Mouse (Mus musculus) hindbrain, embryonic 14.5 days (tissue): Measurements from ENCODE around the gene Fbxl7. TPM values are rescaled to one million over a fixed set of nuclear protein-coding genes. Genes with fewer than 3 reads are reported as not detected.

Experiments
- ATAC-seq: fragments of 200-750 bp; cut with Nextera tagmentation; 2 replicates; pipeline ENCODE4 v1.8.0; 2017; ENCODE audit warnings: moderate number of reproducible peaks, mild to moderate bottlenecking, moderate TSS enrichment, moderate library complexity; ENCODE audit not compliant: low FRiP score
- DNase-seq: peaks from one replicate; pipeline ENCODE4 v3.0.0-alpha.2; 2015; ENCODE audit warnings: low spot score
- H3K27ac ChIP-seq: fragments of 300-500 bp; sonication (generic); 2 replicates; pipeline ENCODE4 v1.5.1; 2014; ENCODE audit warnings: mild to moderate bottlenecking, moderate library complexity
- H3K27me3 ChIP-seq: fragments of 300-500 bp; sonication (generic); 2 replicates; pipeline ENCODE4 v1.6.1; 2014; ENCODE audit warnings: mild to moderate bottlenecking, low read length, mixed read lengths; ENCODE audit not compliant: control insufficient read depth, insufficient read depth
- H3K36me3 ChIP-seq: fragments of 300-500 bp; sonication (generic); replicated peaks from 2 replicates; pipeline ENCODE4 v1.6.1; 2014; ENCODE audit not compliant: control insufficient read depth, insufficient read depth
- H3K4me1 ChIP-seq: fragments of 300-500 bp; sonication (generic); replicated peaks from 2 replicates; pipeline ENCODE4 v1.6.1; 2014; ENCODE audit warnings: antibody characterized with exemption, low read length, mixed read lengths; ENCODE audit not compliant: control insufficient read depth, insufficient read depth
- H3K4me2 ChIP-seq: fragments of 300-500 bp; sonication (generic); replicated peaks from 2 replicates; pipeline ENCODE4 v1.6.1; 2014; ENCODE audit warnings: mild to moderate bottlenecking, moderate library complexity
- H3K4me3 ChIP-seq: fragments of 300-500 bp; sonication (generic); replicated peaks from 2 replicates; pipeline ENCODE4 v1.5.1; 2014; ENCODE audit warnings: mild to moderate bottlenecking, low read length
- H3K9ac ChIP-seq: fragments of 300-500 bp; sonication (generic); 2 replicates; pipeline ENCODE4 v1.6.1; 2014
- H3K9me3 ChIP-seq: fragments of 300-500 bp; sonication (generic); 2 replicates; pipeline ENCODE4 v1.6.1; 2016; ENCODE audit warnings: low read length; ENCODE audit not compliant: control insufficient read depth
- WGBS: fragments of 180-500 bp; shearing (Covaris S2); extraction: QIAGEN DNeasy Blood & Tissue Kit; methylation state at CpG from one replicate; pipeline ENCODE4 v1.1.7; 2014; 5-methylcytosine and 5-hydroxymethylcytosine counted together
- polyA plus RNA-seq: library from polyadenylated mRNA; unstranded; fragments of >200 nt; fragmentation: Nextera tagmentation; extraction: Ambion mirVana; gene quantifications from 2 replicates; pipeline ENCODE4 v1.2.1, GENCODE M21; 2014

Fbxl7 gene
- polyA plus RNA-seq, 1 experiment from 2014 or later = 15.5 TPM

- no peak overlapping the region for H3K27ac ChIP-seq
- H3K4me1 ChIP-seq = no peaks in the 10 kb centered on the region
- no peak overlapping the region for H3K4me2 ChIP-seq
- 65% methylated on average over 2 of the region's 2 CpGs for WGBS
- no peaks in the 10 kb centered on the region for H3K36me3 ChIP-seq
- no peak for ATAC-seq
- no peaks in the 10 kb centered on the region for H3K27me3 ChIP-seq
- no peak for DNase-seq
- H3K9me3 ChIP-seq = no peaks in the 10 kb centered on the region
- H3K4me3 ChIP-seq = no peak overlapping the region
- no peak overlapping the region for H3K9ac ChIP-seq
Observed at GRCm38 (mm10) chr15:26885979-26886378, 9.4 kb downstream of the Fbxl7 start.

- H3K9ac ChIP-seq = no peak overlapping the region
Observed at GRCm38 (mm10) chr15:26880212-26880956, 15.0 kb downstream of the Fbxl7 start.

GRCm38 (mm10) chr15:26875687-26876086 lies 19.7 kb downstream of the Fbxl7 start:
- WGBS = 24% methylated on average over 4 of the region's 4 CpGs
- Histone ChIP-seq H3K4me2 (no peak overlapping the region), H3K27ac (no peak overlapping the region)

More at GRCm38 (mm10) chr15:26880212-26880956, 15.0 kb downstream of the Fbxl7 start:
- Histone ChIP-seq H3K27ac (0 out of 2 replicates have a peak overlapping the region, but pooled peaks have one; percentile 1), H3K36me3 (no peaks in the 10 kb centered on the region), H3K4me2 (no peak overlapping the region), H3K27me3 (no peaks in the 10 kb centered on the region), H3K4me3 (no peak overlapping the region), H3K4me1 (peaks cover 11% of the 10 kb centered on the region), H3K9me3 (no peaks in the 10 kb centered on the region)
- no peak for DNase-seq
- WGBS = 69% methylated on average over 8 of the region's 8 CpGs
- ATAC-seq = peak; percentile 73

GRCm38 (mm10) chr15:26872234-26872633 lies 23.1 kb downstream of the Fbxl7 start:
- no peak for ATAC-seq

More at GRCm38 (mm10) chr15:26875687-26876086, 19.7 kb downstream of the Fbxl7 start:
- DNase-seq (peak; percentile 86), ATAC-seq (peak; percentile 66; the same call in 1 of the 2 replicates)
- Histone ChIP-seq H3K9me3 (no peaks in the 10 kb centered on the region), H3K9ac (no peak overlapping the region), H3K4me1 (peaks cover 20% of the 10 kb centered on the region), H3K36me3 (no peaks in the 10 kb centered on the region), H3K27me3 (no peaks in the 10 kb centered on the region), H3K4me3 (no peak overlapping the region)

GRCm38 (mm10) chr15:26869197-26869596 lies 26.2 kb downstream of the Fbxl7 start:
- Histone ChIP-seq H3K36me3 (no peaks in the 10 kb centered on the region), H3K27ac (no peak overlapping the region), H3K27me3 (no peaks in the 10 kb centered on the region), H3K9me3 (no peaks in the 10 kb centered on the region), H3K9ac (no peak overlapping the region), H3K4me2 (no peak overlapping the region), H3K4me3 (no peak overlapping the region), H3K4me1 (0 out of 2 replicates have a peak, but pooled peaks cover 8% of the 10 kb centered on the region)
- ATAC-seq (no peak), DNase-seq (no peak)
- WGBS = 73% methylated on average over 3 of the region's 3 CpGs

More at GRCm38 (mm10) chr15:26872234-26872633, 23.1 kb downstream of the Fbxl7 start:
- peaks cover 20% of the 10 kb centered on the region for H3K4me1 ChIP-seq
- 43% methylated on average over 1 of the region's 1 CpGs for WGBS
- H3K27me3 ChIP-seq = no peaks in the 10 kb centered on the region
- no peaks in the 10 kb centered on the region for H3K9me3 ChIP-seq
- H3K9ac ChIP-seq = no peak overlapping the region
- H3K4me3 ChIP-seq = no peak overlapping the region
- H3K36me3 ChIP-seq = no peaks in the 10 kb centered on the region
- no peak overlapping the region for H3K27ac ChIP-seq
- DNase-seq = no peak
- no peak overlapping the region for H3K4me2 ChIP-seq

- DNase-seq (no peak), ATAC-seq (no peak)
- H3K4me3 ChIP-seq = no peak overlapping the region
- no peak overlapping the region for H3K9ac ChIP-seq
- H3K4me1 ChIP-seq = no peaks in the 10 kb centered on the region
- H3K27ac ChIP-seq = no peak overlapping the region
- no peaks in the 10 kb centered on the region for H3K9me3 ChIP-seq
- H3K4me2 ChIP-seq = no peak overlapping the region
- no peaks in the 10 kb centered on the region for H3K36me3 ChIP-seq
- H3K27me3 ChIP-seq = no peaks in the 10 kb centered on the region
- 86% methylated on average over 5 of the region's 5 CpGs for WGBS
Observed at GRCm38 (mm10) chr15:26867521-26867920, 27.9 kb downstream of the Fbxl7 start.

- H3K4me2 ChIP-seq = no peak overlapping the region
- WGBS = 88% methylated on average over 2 of the region's 2 CpGs
- H3K9ac ChIP-seq = no peak overlapping the region
- H3K36me3 ChIP-seq = no peaks in the 10 kb centered on the region
- no peak overlapping the region for H3K4me3 ChIP-seq
- no peak overlapping the region for H3K27ac ChIP-seq
- ATAC-seq = no peak
- H3K27me3 ChIP-seq = no peaks in the 10 kb centered on the region
- no peaks in the 10 kb centered on the region for H3K9me3 ChIP-seq
- DNase-seq = no peak
- H3K4me1 ChIP-seq = no peaks in the 10 kb centered on the region
Observed at GRCm38 (mm10) chr15:26862173-26862572, 33.2 kb downstream of the Fbxl7 start.

- H3K4me3 ChIP-seq = no peak overlapping the region
- H3K4me1 ChIP-seq = no peaks in the 10 kb centered on the region
- no peak for ATAC-seq
Observed at GRCm38 (mm10) chr15:26849626-26850025, 45.8 kb downstream of the Fbxl7 start.

GRCm38 (mm10) chr15:26842216-26842615 lies 53.2 kb downstream of the Fbxl7 start:
- no peak overlapping the region for H3K27ac ChIP-seq
- no peak overlapping the region for H3K4me3 ChIP-seq
- no peak overlapping the region for H3K4me2 ChIP-seq
- 87% methylated on average over 6 of the region's 6 CpGs for WGBS
- no peaks in the 10 kb centered on the region for H3K27me3 ChIP-seq
- ATAC-seq (no peak), DNase-seq (no peak)
- H3K9ac ChIP-seq = no peak overlapping the region
- H3K36me3 ChIP-seq = no peaks in the 10 kb centered on the region
- no peaks in the 10 kb centered on the region for H3K4me1 ChIP-seq
- no peaks in the 10 kb centered on the region for H3K9me3 ChIP-seq

More at GRCm38 (mm10) chr15:26849626-26850025, 45.8 kb downstream of the Fbxl7 start:
- Histone ChIP-seq H3K9me3 (no peaks in the 10 kb centered on the region; the same call in 1 of the 2 replicates), H3K36me3 (no peaks in the 10 kb centered on the region), H3K4me2 (no peak overlapping the region), H3K27ac (no peak overlapping the region), H3K9ac (no peak overlapping the region), H3K27me3 (no peaks in the 10 kb centered on the region)
- no peak for DNase-seq
- 69% methylated on average over 1 of the region's 1 CpGs for WGBS
